Mouse (Mus musculus) testis, adult 2 months (tissue): ENCODE data around the gene Mef2a. TPM values are rescaled to one million over a fixed set of nuclear protein-coding genes. Genes with fewer than 3 reads are reported as not detected.

Experiments
- H3K27ac ChIP-seq: fragments of 200-500 bp; 2 replicates; pipeline ENCODE4 v1.5.1; 2012; ENCODE audit warnings: low read depth, low read length; ENCODE audit not compliant: control insufficient read depth, insufficient read depth
- H3K27me3 ChIP-seq: fragments of 200-500 bp; 2 replicates; pipeline ENCODE4 v1.6.1; 2012; ENCODE audit warnings: mild to moderate bottlenecking, low read length, moderate library complexity; ENCODE audit not compliant: control insufficient read depth, insufficient read depth
- H3K36me3 ChIP-seq: fragments of 200-500 bp; 2 replicates; pipeline ENCODE4 v1.6.1; 2012; ENCODE audit warnings: mild to moderate bottlenecking, low read length; ENCODE audit not compliant: control insufficient read depth, insufficient read depth
- H3K4me1 ChIP-seq: fragments of 200-500 bp; 2 replicates; pipeline ENCODE4 v1.6.1; 2012; ENCODE audit warnings: low read length; ENCODE audit not compliant: control insufficient read depth, insufficient read depth
- H3K4me3 ChIP-seq: fragments of 200-500 bp; 2 replicates; pipeline ENCODE4 v1.5.1; 2012; ENCODE audit warnings: low read depth, mild to moderate bottlenecking, low read length, moderate library complexity, mixed read lengths; ENCODE audit not compliant: control insufficient read depth
- CTCF ChIP-seq: fragments of 200-500 bp; IDR thresholded peaks from 2 replicates; pipeline ENCODE4 v1.5.1; 2012; ENCODE audit warnings: low read depth, mild to moderate bottlenecking, inconsistent platforms, low read length, moderate library complexity; ENCODE audit not compliant: control insufficient read depth, insufficient read depth, insufficient replicate concordance
- POLR2A ChIP-seq: fragments of 200-500 bp; IDR thresholded peaks from 2 replicates; pipeline ENCODE4 v1.6.1; 2012; ENCODE audit warnings: low read depth, mild to moderate bottlenecking, inconsistent platforms, low read length, moderate library complexity; ENCODE audit not compliant: control insufficient read depth
- polyA plus RNA-seq: library from polyadenylated mRNA; depleted of rRNA; stranded (reverse); fragments of >200 nt; gene quantifications from 2 replicates; pipeline ENCODE4 v1.2.3, GENCODE M21; 2012

The Mef2a gene
- polyA plus RNA-seq, 1 experiment = 21.3 TPM

GRCm38 (mm10) chr7:67320359-67320758, 52.3 kb downstream of the Mef2a start:
- no peaks in the 10 kb centered on the region for H3K36me3 ChIP-seq
- TF ChIP-seq POLR2A = no peak
- TF ChIP-seq CTCF = no peak
- H3K27me3 ChIP-seq = no peaks in the 10 kb centered on the region
- H3K4me3 ChIP-seq = no peak overlapping the region
- H3K4me1 ChIP-seq = no peaks in the 10 kb centered on the region
- no peak overlapping the region for H3K27ac ChIP-seq

- H3K4me3 ChIP-seq = no peak overlapping the region
- no peak for TF ChIP-seq POLR2A
- no peak for TF ChIP-seq CTCF
Observed at GRCm38 (mm10) chr7:67318697-67319096, 54.0 kb downstream of the Mef2a start.

GRCm38 (mm10) chr7:67313200-67313599, 59.5 kb downstream of the Mef2a start:
- Histone ChIP-seq H3K27me3 (no peaks in the 10 kb centered on the region), H3K36me3 (no peaks in the 10 kb centered on the region), H3K4me3 (no peak overlapping the region), H3K4me1 (no peaks in the 10 kb centered on the region), H3K27ac (no peak overlapping the region)
- no peak for TF ChIP-seq CTCF
- TF ChIP-seq POLR2A = no peak

More at GRCm38 (mm10) chr7:67318697-67319096, 54.0 kb downstream of the Mef2a start:
- no peak overlapping the region for H3K27ac ChIP-seq
- no peaks in the 10 kb centered on the region for H3K4me1 ChIP-seq
- no peaks in the 10 kb centered on the region for H3K27me3 ChIP-seq
- H3K36me3 ChIP-seq = no peaks in the 10 kb centered on the region

- H3K4me3 ChIP-seq = no peak overlapping the region
- H3K27me3 ChIP-seq = no peaks in the 10 kb centered on the region
- no peak overlapping the region for H3K27ac ChIP-seq
- TF ChIP-seq POLR2A (no peak), CTCF (no peak)
- H3K4me1 ChIP-seq = no peaks in the 10 kb centered on the region
- no peaks in the 10 kb centered on the region for H3K36me3 ChIP-seq
Observed at GRCm38 (mm10) chr7:67310151-67310550, 62.5 kb downstream of the Mef2a start.

- Histone ChIP-seq H3K27me3 (no peaks in the 10 kb centered on the region), H3K4me3 (no peak overlapping the region), H3K27ac (no peak overlapping the region), H3K4me1 (no peaks in the 10 kb centered on the region), H3K36me3 (no peaks in the 10 kb centered on the region)
- TF ChIP-seq CTCF (no peak), POLR2A (no peak)
Observed at GRCm38 (mm10) chr7:67308102-67308501, 64.6 kb downstream of the Mef2a start.

GRCm38 (mm10) chr7:67307078-67307477, 65.6 kb downstream of the Mef2a start:
- no peaks in the 10 kb centered on the region for H3K4me1 ChIP-seq
- H3K36me3 ChIP-seq = no peaks in the 10 kb centered on the region
- H3K27ac ChIP-seq = no peak overlapping the region
- no peaks in the 10 kb centered on the region for H3K27me3 ChIP-seq
- TF ChIP-seq POLR2A (no peak), CTCF (no peak)
- H3K4me3 ChIP-seq = no peak overlapping the region

GRCm38 (mm10) chr7:67304937-67305336, 67.7 kb downstream of the Mef2a start:
- Histone ChIP-seq H3K27ac (no peak overlapping the region), H3K36me3 (no peaks in the 10 kb centered on the region), H3K4me3 (no peak overlapping the region), H3K27me3 (no peaks in the 10 kb centered on the region), H3K4me1 (no peaks in the 10 kb centered on the region)
- TF ChIP-seq CTCF (no peak), POLR2A (no peak)

- Histone ChIP-seq H3K4me3 (no peak overlapping the region), H3K4me1 (no peaks in the 10 kb centered on the region), H3K36me3 (no peaks in the 10 kb centered on the region; the same call in 1 of the 2 replicates), H3K27ac (no peak overlapping the region), H3K27me3 (no peaks in the 10 kb centered on the region)
- no peak for TF ChIP-seq CTCF
- TF ChIP-seq POLR2A = no peak
Observed at GRCm38 (mm10) chr7:67296419-67296818, 76.2 kb downstream of the Mef2a start.
